Mouse (Mus musculus) neural tube, embryonic 14.5 days (tissue): ENCODE data around the gene Asphd2. TPM values are rescaled to one million over a fixed set of nuclear protein-coding genes. Genes with fewer than 3 reads are reported as not detected.

ENCODE experiments used
- ATAC-seq: fragments of 200-750 bp; cut with Nextera tagmentation; 2 replicates; pipeline ENCODE4 v1.8.0; 2017; ENCODE audit warnings: low read depth, mild to moderate bottlenecking, moderate TSS enrichment, moderate library complexity
- H3K27ac ChIP-seq: fragments of 300-500 bp; sonication (generic); 2 replicates; pipeline ENCODE4 v1.5.1; 2014; ENCODE audit warnings: low read depth, mild to moderate bottlenecking, control low read depth, low read length, moderate library complexity, mixed read lengths
- H3K27me3 ChIP-seq: fragments of 300-500 bp; sonication (generic); 2 replicates; pipeline ENCODE4 v1.6.1; 2014; ENCODE audit warnings: low read length; ENCODE audit not compliant: control insufficient read depth, insufficient read depth
- H3K36me3 ChIP-seq: fragments of 300-500 bp; sonication (generic); 2 replicates; pipeline ENCODE4 v1.6.1; 2014; ENCODE audit warnings: low read length, mixed read lengths; ENCODE audit not compliant: control insufficient read depth, insufficient read depth
- H3K4me1 ChIP-seq: fragments of 300-500 bp; sonication (generic); 2 replicates; pipeline ENCODE4 v1.6.1; 2014; ENCODE audit warnings: low read length; ENCODE audit not compliant: control insufficient read depth, insufficient read depth
- H3K4me2 ChIP-seq: fragments of 300-500 bp; sonication (generic); 2 replicates; pipeline ENCODE4 v1.6.1; 2014; ENCODE audit warnings: mild to moderate bottlenecking, low read depth, low read length, control low read depth
- H3K4me3 ChIP-seq: fragments of 300-500 bp; sonication (generic); 2 replicates; pipeline ENCODE4 v1.5.1; 2014; ENCODE audit warnings: low read depth, low read length, control low read depth, mixed read lengths
- H3K9ac ChIP-seq: fragments of 300-500 bp; sonication (generic); replicated peaks from 2 replicates; pipeline ENCODE4 v1.6.1; 2014; ENCODE audit warnings: low read depth, mild to moderate bottlenecking, control low read depth, low read length, mixed read lengths
- H3K9me3 ChIP-seq: fragments of 300-500 bp; sonication (generic); 2 replicates; pipeline ENCODE4 v1.6.1; 2016; ENCODE audit warnings: low read length; ENCODE audit not compliant: control insufficient read depth
- WGBS: fragments of 180-500 bp; shearing (Covaris S2); extraction: QIAGEN DNeasy Blood & Tissue Kit; methylation state at CpG from one replicate; pipeline ENCODE4 v1.1.7; 2014; 5-methylcytosine and 5-hydroxymethylcytosine counted together
- polyA plus RNA-seq: library from polyadenylated mRNA; unstranded; fragments of >200 nt; fragmentation: Nextera tagmentation; extraction: Ambion mirVana; gene quantifications from 2 replicates; pipeline ENCODE4 v1.2.1, GENCODE M21; 2014

Gene Asphd2
- polyA plus RNA-seq, 1 experiment from 2014 or later, result 49.5 TPM

DNA sequence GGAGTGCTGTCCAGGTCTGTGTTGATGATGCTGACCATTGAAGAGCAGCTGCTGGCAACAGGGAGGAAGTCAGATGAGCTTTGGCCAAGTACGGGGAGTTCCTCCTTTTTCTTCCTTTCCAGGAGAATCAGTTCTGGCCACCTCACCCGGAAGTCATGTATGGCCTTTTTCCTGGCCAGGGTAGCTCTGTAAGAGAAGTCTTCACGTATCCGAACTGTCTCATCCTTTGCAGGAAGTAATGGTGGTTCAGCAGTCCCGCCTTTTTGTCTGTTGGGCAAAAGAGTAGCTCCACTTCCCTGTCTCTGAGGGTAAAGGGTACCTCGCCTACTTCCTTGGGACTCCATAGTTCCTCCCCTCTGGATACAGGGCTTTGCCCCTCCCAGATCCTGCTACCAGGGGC, 39.2 kb downstream of the Asphd2 start:
- Histone ChIP-seq H3K4me2 (no peak overlapping the region), H3K27ac (no peak overlapping the region), H3K9ac (no peak overlapping the region), H3K4me1 (no peaks in the 10 kb centered on the region), H3K27me3 (no peaks in the 10 kb centered on the region), H3K4me3 (no peak overlapping the region), H3K36me3 (peaks cover 21% of the 10 kb centered on the region), H3K9me3 (no peaks in the 10 kb centered on the region)
- ATAC-seq, result no peak
- WGBS, result 93% methylated on average over 6 of the region's 6 CpGs

DNA sequence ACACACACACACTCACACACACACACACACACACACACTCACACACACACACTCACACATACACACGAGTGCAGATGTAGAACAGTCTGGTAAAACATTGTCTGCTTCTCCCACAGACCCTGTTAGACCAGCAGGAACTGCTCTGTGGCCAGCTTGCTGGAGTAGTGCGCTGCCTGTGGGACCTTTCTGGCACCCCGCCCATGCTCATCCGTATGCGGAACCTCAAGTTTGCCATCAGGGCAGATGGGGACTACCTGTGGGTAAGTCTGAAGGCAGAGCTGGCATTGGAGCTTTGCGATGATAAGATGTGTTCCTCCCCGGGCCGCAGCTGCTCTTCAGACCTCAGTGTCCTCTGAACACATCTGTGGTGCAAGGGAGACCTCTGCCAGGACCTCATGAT, 45.5 kb downstream of the Asphd2 start:
- H3K9ac ChIP-seq, result no peak overlapping the region
- H3K27ac ChIP-seq, result no peak overlapping the region
- no peak overlapping the region for H3K4me3 ChIP-seq
- no peak overlapping the region for H3K4me2 ChIP-seq
- H3K36me3 ChIP-seq, result peaks cover 19% of the 10 kb centered on the region
- H3K9me3 ChIP-seq, result no peaks in the 10 kb centered on the region
- 80% methylated on average over 8 of the region's 8 CpGs for WGBS
- H3K27me3 ChIP-seq, result no peaks in the 10 kb centered on the region
- 0 out of 2 replicates have a peak, but pooled peaks cover 8% of the 10 kb centered on the region for H3K4me1 ChIP-seq
- no peak for ATAC-seq

DNA sequence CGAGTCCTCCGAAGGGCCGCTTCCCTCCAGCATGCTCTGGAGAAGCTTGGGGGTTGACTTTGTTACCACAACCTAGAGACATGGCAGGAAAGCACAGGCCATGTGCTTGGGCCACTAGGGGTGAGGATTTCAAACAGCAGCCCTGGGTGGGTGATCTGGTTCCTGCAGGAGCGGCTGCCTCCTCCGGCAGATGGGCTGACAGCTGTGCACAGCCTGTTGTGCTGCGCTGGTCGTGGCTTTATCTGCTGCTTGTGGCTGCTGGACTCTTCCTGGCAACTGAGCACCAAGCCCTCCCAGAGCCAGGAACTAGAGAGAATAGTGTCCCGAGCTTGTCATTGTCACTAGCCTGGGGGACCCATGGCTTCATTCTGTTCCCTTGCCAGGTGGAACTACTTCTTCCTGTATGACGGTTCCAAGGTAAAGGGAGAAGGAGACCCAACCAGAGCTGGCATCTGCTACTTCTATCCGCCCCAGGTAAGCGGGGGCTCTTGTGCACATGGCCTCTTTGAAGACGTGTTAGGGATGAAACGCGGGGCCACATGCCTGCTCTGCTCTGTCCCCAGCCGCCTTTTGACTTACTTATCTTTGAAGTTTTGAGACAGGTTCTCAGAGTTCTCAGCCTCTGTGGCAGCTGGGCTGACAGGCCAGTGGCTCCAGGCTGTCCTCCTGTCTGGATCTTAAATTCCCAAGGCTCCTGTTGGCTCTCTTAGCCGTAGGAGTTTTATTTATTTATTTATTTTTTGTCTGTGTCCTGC, 48.3 kb downstream of the Asphd2 start:
- no peak for ATAC-seq
- H3K4me2 ChIP-seq, result no peak overlapping the region
- no peak overlapping the region for H3K27ac ChIP-seq
- no peak overlapping the region for H3K4me3 ChIP-seq
- H3K4me1 ChIP-seq, result peaks cover 20% of the 10 kb centered on the region
- 81% methylated on average over 16 of the region's 16 CpGs for WGBS
- no peaks in the 10 kb centered on the region for H3K9me3 ChIP-seq
- H3K27me3 ChIP-seq, result no peaks in the 10 kb centered on the region
- H3K9ac ChIP-seq, result no peak overlapping the region
- peaks cover 19% of the 10 kb centered on the region for H3K36me3 ChIP-seq

DNA sequence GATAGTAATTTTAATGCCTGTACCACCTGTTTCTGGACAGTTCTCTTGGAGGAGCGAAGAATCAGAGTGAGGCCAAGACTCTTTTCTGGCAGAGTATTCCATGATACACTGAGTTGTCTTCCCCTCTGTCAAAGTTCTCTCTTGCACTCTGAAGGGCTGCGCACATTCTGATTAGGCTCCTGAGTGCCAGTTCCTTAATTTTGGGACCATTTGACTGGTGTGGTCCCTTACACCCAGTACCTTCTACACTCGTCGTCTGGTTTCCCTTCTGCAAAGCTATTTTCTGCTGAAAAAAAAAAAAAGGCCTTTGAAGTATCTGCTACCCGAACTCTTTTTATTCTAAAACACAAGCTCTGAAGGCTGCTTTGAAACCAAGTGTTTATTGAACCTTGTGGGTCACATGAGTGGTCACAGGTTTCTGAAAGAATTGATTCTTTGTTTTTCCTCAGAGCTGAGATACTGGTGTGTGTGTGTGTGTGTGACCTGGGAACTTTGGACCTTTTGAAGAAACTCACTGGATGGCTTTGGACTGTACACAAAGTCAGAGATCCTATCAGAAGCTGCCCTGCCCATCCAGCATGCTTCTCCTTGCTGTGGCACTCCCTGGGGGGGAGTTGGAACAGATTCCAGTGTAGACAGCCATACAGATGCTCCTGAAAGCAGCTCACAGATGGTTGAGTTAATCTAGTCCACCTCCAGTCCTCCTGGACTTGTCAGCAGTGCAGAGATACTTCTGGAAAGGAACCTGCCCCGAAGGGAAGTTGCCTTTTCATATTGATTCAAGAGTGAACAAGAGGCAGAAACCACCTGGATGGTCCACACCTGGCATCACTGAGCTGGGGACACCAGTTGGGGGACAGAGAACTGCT, 50.3 kb downstream of the Asphd2 start:
- no peak for ATAC-seq
- no peaks in the 10 kb centered on the region for H3K27me3 ChIP-seq
- H3K27ac ChIP-seq, result no peak overlapping the region
- H3K36me3 ChIP-seq, result peaks cover 6% of the 10 kb centered on the region
- no peaks in the 10 kb centered on the region for H3K9me3 ChIP-seq
- 74% methylated on average over 6 of the region's 6 CpGs for WGBS
- H3K4me3 ChIP-seq, result no peak overlapping the region
- no peak overlapping the region for H3K4me2 ChIP-seq
- peaks cover 20% of the 10 kb centered on the region for H3K4me1 ChIP-seq
- no peak overlapping the region for H3K9ac ChIP-seq

DNA sequence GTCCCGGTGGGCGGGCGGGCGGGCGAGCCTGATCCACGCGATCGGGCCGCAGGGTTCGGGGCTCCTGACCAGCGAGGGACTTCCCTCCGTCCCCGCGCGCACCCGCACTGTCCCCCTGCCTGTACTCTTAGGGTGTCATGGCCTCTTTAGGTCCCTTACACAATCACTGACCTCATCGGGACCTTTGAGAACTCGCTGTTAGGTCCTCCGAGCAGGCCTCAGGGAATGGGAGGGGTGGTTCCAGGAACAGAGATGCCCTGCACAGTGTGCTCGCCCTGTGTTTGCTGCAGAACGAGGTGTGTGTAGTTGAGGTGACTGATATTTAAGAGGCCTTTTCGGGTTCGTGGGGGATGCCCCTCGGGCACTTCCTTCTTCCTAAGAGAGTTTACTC, 51.5 kb downstream of the Asphd2 start:
- WGBS, result under 1% methylated on average over 24 of the region's 24 CpGs
- ATAC-seq, result peak; percentile 64

DNA sequence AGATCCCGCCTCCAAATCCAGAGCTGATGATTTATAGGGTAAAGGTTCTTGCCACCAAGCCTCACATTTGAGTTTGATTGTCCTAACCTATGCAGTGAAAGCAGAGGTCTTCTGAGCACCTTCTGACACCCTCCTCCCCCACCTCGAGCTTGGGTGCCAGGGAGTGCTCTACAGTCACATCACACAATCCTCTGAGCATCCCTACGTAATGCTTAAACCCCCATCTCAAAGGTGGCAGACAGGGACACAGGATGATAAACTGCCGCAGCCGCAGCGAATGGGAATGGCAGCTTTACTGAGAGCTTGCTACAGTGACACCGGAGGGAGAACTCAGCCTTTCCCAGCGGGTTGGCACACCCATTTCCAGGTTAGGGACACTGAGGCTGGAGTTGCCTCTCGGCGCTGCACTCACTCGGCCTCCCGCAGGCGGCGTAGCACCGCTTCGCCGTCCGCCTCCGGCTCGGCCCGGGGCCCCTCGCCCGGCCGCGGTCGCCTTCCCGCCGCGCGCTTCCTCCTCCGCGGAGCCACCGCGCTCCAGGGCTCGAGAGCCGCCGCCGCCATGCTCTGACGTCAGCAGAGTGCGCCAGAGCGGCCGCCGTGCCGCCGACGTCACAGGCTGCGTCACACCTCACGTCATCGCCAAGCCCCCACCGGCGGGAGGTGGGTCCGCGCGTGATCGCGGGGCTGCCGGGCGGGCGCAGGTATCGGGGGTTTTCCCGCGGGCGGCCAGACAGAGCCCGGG, 52.0 kb downstream of the Asphd2 start, which contains the start of the genes Srrd and Hps4:
TSS of gene Srrd (minus strand) at position 578 of the 742 bp plus-strand sequence.
TSS of gene Hps4 (plus strand) at position 621 of the 742 bp plus-strand sequence.
- Histone ChIP-seq H3K9ac (peak within 1 kb of the TSS; percentile 85), H3K27me3 (no peaks in the 10 kb centered on the region), H3K36me3 (peaks cover 13% of the 10 kb centered on the region), H3K4me3 (peak within 1 kb of the TSS; percentile 64), H3K4me2 (peak within 1 kb of the TSS; percentile 81), H3K27ac (peak within 1 kb of the TSS; percentile 24), H3K9me3 (no peaks in the 10 kb centered on the region), H3K4me1 (peaks cover 20% of the 10 kb centered on the region)
- ATAC-seq, result peak; percentile 81
- WGBS, result 2% methylated on average over 58 of the region's 64 CpGs

More for the DNA sequence above, 51.5 kb downstream of the Asphd2 start:
- Histone ChIP-seq H3K27me3 (no peaks in the 10 kb centered on the region), H3K9me3 (no peaks in the 10 kb centered on the region), H3K36me3 (peaks cover 13% of the 10 kb centered on the region), H3K4me2 (peak overlapping the region; percentile 81), H3K9ac (peak overlapping the region; percentile 85), H3K27ac (peak overlapping the region; percentile 24), H3K4me3 (peak overlapping the region; percentile 64), H3K4me1 (peaks cover 20% of the 10 kb centered on the region)

DNA sequence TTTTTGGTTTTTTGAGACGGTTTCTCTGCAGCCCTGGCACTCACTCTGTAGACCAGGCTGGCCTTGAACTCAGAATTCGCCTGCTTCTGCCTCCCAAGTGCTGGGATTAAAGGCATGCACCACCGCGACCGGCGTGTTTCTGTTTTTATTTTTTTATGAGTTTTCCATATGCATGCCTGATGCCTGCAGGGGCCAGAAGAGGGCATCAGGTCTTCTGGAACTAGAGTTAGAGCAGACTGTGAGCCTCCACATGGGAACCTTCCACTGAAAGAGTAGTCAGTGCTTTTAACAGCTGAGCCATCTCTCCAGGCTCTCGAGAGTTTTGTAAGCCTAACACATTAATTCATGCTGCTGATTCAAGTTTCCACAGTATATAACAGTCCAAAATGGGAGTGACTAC, 55.5 kb downstream of the Asphd2 start:
- peaks cover 12% of the 10 kb centered on the region for H3K4me1 ChIP-seq
- no peaks in the 10 kb centered on the region for H3K27me3 ChIP-seq
- H3K4me2 ChIP-seq, result no peak overlapping the region
- no peak overlapping the region for H3K9ac ChIP-seq
- H3K4me3 ChIP-seq, result no peak overlapping the region
- H3K27ac ChIP-seq, result no peak overlapping the region
- 76% methylated on average over 7 of the region's 7 CpGs for WGBS
- no peaks in the 10 kb centered on the region for H3K9me3 ChIP-seq
- no peak for ATAC-seq
- H3K36me3 ChIP-seq, result peaks cover 44% of the 10 kb centered on the region

DNA sequence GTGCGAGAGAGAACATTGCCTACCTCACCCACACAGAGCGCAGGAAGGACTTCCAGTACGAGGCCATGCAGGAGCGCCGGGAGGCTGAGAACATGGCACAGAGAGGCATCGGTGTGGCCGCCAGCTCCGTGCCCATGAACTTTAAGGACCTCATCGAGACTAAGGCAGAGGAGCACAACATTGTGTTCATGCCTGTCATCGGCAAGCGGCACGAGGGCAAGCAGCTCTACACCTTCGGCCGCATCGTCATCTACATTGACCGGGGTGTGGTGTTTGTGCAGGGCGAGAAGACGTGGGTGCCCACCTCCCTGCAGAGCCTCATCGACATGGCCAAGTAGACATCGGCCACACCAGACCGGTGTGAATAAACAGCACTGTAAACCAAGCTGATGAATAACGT, 57.7 kb downstream of the Asphd2 start:
- no peak overlapping the region for H3K27ac ChIP-seq
- H3K27me3 ChIP-seq, result no peaks in the 10 kb centered on the region
- H3K36me3 ChIP-seq, result peaks cover 62% of the 10 kb centered on the region
- WGBS, result 94% methylated on average over 22 of the region's 22 CpGs
- no peaks in the 10 kb centered on the region for H3K9me3 ChIP-seq
- ATAC-seq, result no peak
- no peak overlapping the region for H3K4me2 ChIP-seq
- peaks cover 2% of the 10 kb centered on the region for H3K4me1 ChIP-seq
- no peak overlapping the region for H3K4me3 ChIP-seq
- H3K9ac ChIP-seq, result no peak overlapping the region
